Mouse (Mus musculus) brown adipose tissue, adult 24 weeks (tissue): ENCODE data around the gene Mzf1. TPM values are rescaled to one million over a fixed set of nuclear protein-coding genes. Genes with fewer than 3 reads are reported as not detected.

ENCODE experiments used
- H3K27ac ChIP-seq: fragments of 200-500 bp; replicated peaks from 2 replicates; pipeline ENCODE4 v1.5.1; 2012; ENCODE audit warnings: low read depth, mild to moderate bottlenecking, low read length
- H3K4me1 ChIP-seq: fragments of 200-500 bp; 2 replicates; pipeline ENCODE4 v1.6.1; 2012; ENCODE audit warnings: low read length, mixed read lengths; ENCODE audit not compliant: control insufficient read depth, insufficient read depth, insufficient read length
- H3K4me3 ChIP-seq: fragments of 200-500 bp; 2 replicates; pipeline ENCODE4 v1.5.1; 2012; ENCODE audit warnings: low read depth, mild to moderate bottlenecking, low read length, moderate library complexity; ENCODE audit not compliant: insufficient read depth
- polyA plus RNA-seq: library from polyadenylated mRNA; stranded (reverse); fragments of >200 nt; gene quantifications from 2 replicates; pipeline ENCODE4 v1.2.4, GENCODE M21; 2012; ENCODE audit not compliant: missing spikeins, insufficient read depth, insufficient read length

Mzf1 gene
- polyA plus RNA-seq, 1 experiment: not detected

DNA sequence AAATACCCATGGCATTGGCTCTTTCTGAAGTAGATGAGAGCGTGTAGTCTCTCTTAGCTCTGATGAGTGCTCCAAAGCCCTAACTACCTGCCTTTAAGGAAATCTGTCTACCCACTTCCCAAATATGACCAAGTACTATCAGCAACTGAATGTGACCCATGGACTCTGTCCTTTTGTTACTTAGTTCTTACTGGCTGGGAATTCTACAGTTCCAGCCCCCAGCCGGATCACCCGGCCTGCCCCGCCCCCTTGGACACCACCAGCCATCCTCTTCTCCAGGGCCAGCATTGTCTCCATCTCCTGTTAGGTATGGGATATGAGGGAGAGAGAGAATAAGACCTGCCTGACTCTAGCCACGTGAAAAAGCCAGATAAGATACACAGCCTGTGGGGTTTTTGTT lies 56.5 kb downstream of the Mzf1 start, which contains the start of gene Slc27a5:
Gene Slc27a5, minus strand, starts transcription at position 140 of the 400 bp plus-strand sequence.
- Histone ChIP-seq H3K4me3 (no peak within 1 kb of the TSS), H3K4me1 (no peaks in the 10 kb centered on the region), H3K27ac (no peak within 1 kb of the TSS)

- H3K4me3 ChIP-seq: no peak overlapping the region
- no peak overlapping the region for H3K27ac ChIP-seq
- no peaks in the 10 kb centered on the region for H3K4me1 ChIP-seq
Measured at GRCm38 (mm10) chr7:12997230-12997629, 57.3 kb downstream of the Mzf1 start.

GRCm38 (mm10) chr7:12995862-12996261 lies 58.7 kb downstream of the Mzf1 start:
- H3K4me3 ChIP-seq: no peak overlapping the region
- H3K4me1 ChIP-seq: no peaks in the 10 kb centered on the region
- no peak overlapping the region for H3K27ac ChIP-seq

GRCm38 (mm10) chr7:12993148-12993547 lies 61.4 kb downstream of the Mzf1 start:
- no peak overlapping the region for H3K4me3 ChIP-seq
- no peaks in the 10 kb centered on the region for H3K4me1 ChIP-seq
- no peak overlapping the region for H3K27ac ChIP-seq

Other genes starting within 250 kb of the Mzf1 start
- 2.1 and 4.2 TPM in 2 replicates for gene Zfp329, start 235.9 kb downstream of the Mzf1 start, polyA plus RNA-seq
- 12.2 and 15.1 TPM in 2 replicates for gene Zfp110, start 220.0 kb downstream of the Mzf1 start, polyA plus RNA-seq
- 2.0 and 2.5 TPM in 2 replicates for gene Zfp128, start 173.6 kb downstream of the Mzf1 start, polyA plus RNA-seq
- gene Zscan22, start 156.9 kb downstream of the Mzf1 start, polyA plus RNA-seq: 3.0 and 3.6 TPM in 2 replicates
- gene Rps5, start 132.5 kb downstream of the Mzf1 start, polyA plus RNA-seq: 533 and 648 TPM in 2 replicates
- gene Rnf225, start 127.3 kb downstream of the Mzf1 start, polyA plus RNA-seq: not detected in 2 replicates
- gene Zfp324, start 88.9 kb downstream of the Mzf1 start, polyA plus RNA-seq: 1.4 and 2.7 TPM in 2 replicates
- 0.55 and 1.2 TPM in 2 replicates for gene Zfp446, start 76.9 kb downstream of the Mzf1 start, polyA plus RNA-seq
- not detected in 2 replicates for gene Slc27a5, start 56.6 kb downstream of the Mzf1 start, polyA plus RNA-seq
- gene Trim28, start 55.6 kb downstream of the Mzf1 start, polyA plus RNA-seq: 39.4 and 56.3 TPM in 2 replicates
- gene Zbtb45, start 44.7 kb downstream of the Mzf1 start, polyA plus RNA-seq: 2.1 and 4.0 TPM in 2 replicates
- gene Chmp2a, start 20.0 kb downstream of the Mzf1 start, polyA plus RNA-seq: 194 and 239 TPM in 2 replicates
- 258 and 293 TPM in 2 replicates for gene Ube2m, start 16.5 kb downstream of the Mzf1 start, polyA plus RNA-seq
- 0.16 TPM in 1 of 2 replicates, not detected in the other for gene Vmn1r85, start 40.4 kb upstream of the Mzf1 start, polyA plus RNA-seq
- not detected in 2 replicates for gene Vmn1r86, start 65.2 kb upstream of the Mzf1 start, polyA plus RNA-seq
- not detected in 2 replicates for gene Vmn1r87, start 85.4 kb upstream of the Mzf1 start, polyA plus RNA-seq
- gene Vmn1r88, start 104.8 kb upstream of the Mzf1 start, polyA plus RNA-seq: not detected in 2 replicates
- not detected in 2 replicates for gene Vmn1r89, start 158.3 kb upstream of the Mzf1 start, polyA plus RNA-seq
- gene Lig1, start 222.5 kb upstream of the Mzf1 start, polyA plus RNA-seq: 3.7 and 3.9 TPM in 2 replicates
- 5.0 and 6.5 TPM in 2 replicates for gene Zswim9, start 224.0 kb upstream of the Mzf1 start, polyA plus RNA-seq